Mouse (Mus musculus) ovary, postnatal 36 days (tissue): ENCODE results near the gene Opn5.

Source experiments
- DNase-seq: peaks from one replicate; pipeline ENCODE4 v3.0.0; 2022; ENCODE audit warnings: low spot score, mixed read lengths

The Opn5 gene

GRCm38 (mm10) chr17:42611295-42611694 lies at the start of gene Opn5:
Gene Opn5, minus strand, starts transcription at chr17:42611395.
- DNase-seq = no peak

DNA sequence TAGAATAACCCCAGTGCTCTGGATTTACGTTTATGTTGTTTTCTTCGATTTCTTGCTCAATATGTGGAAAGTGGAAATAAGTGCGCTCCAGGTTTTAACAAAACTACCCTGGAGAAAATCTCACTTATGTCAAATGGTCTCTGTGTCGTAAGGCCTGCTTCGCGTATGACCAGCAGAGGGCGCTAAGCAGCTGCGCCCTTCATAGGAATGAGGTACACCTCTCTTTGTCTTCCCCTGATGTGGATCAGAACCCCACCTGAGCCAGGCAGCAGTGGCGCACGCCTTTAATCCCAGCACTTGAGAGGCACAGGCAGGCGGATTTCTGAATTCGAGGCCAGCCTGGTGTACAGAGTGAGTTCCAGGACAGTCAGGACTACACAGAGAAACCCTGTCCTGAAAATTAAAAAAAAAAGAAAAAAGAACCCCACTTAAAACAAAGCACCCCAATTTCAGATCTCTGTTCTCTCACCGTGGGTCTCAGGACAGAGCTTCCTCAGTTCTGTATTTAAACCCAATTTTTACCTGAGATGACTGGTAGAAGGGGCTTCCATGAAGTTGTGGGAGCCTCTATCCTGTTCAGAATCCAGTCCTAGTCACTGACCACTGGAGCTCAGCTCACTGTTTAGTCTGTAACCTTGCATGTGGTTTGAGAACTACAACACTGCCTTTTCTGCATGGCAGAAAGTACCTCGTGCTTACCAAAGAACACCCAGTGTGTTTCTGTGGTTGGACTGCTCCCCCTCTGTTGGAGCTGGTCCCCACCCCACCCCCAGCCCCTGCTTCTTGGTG lies 47.6 kb upstream of the Opn5 start:
- peak; percentile 36 for DNase-seq

DNA sequence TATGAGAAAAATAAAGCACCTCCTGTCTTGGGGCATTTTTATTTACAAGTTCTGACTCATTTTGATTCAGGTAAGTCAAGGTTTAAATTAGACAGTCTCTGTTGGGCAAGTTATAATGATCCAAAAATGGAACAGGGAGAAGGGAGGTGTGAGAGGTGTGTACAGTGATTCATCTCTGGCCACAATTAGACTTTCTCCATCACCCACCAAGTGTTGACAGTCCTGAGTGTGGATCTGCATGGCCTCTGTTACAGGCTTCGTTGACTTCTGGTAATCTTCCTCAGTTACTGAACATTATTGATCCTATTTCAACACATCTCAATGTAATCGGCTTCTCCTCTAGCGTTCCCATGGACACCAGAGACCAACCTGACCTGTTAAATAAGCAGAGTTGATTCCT lies 32.2 kb upstream of the Opn5 start:
- no peak for DNase-seq

DNA sequence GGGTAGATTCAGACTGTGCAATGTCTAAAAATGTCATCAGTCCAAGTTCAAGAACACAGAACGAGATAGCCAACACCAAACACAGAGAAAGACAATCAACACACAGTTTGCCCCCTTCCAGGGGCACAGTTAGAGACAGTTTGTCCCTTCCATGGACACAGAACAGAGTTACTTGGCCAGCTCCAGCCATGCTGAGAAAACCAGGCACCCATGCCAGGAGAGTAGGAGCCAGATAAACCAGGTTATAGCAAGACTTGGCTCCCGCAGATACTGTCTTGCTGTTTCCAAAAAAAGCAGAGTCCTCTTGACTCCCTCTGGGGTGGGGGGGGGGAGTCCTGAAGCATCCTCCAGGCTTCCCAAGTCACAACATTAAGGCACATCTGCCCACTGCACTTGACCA lies 19.0 kb upstream of the Opn5 start:
- DNase-seq = no peak

DNA sequence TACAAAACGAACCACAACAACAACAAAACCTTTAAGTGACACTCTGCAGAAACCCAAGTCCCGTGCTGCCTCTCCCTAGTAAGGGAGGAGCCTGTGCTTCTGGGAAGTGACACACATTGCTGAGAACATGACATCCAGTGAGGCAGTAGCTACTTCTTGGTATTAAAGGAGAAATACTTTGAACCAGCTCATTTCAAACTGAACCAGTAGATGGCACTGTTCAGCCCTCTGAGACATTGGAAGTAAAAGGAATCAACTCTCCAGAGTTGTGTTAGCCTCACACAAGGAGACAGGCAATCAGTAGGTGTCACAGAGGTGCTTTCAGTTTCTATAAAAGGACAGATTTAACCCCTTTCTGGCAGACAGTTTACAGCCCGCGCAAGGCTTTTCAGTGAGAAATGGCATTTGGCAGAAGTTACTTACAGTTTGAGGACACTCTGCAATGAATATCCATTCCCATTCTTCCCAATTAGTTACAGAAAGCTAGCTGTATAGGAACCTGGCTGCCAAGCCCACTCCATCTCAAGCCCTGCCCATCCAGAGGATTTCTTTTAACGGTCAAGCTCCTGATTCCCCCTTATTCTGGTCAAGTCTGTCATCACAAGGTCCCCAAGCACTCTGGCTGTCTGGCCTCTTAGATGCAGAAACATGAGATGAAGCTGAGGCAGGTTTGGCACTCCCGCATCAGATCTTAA lies 2.0 kb upstream of the Opn5 start:
- no peak for DNase-seq

GRCm38 (mm10) chr17:42608270-42608669 lies 2.9 kb downstream of the Opn5 start:
- no peak for DNase-seq

GRCm38 (mm10) chr17:42602829-42603784 lies 8.1 kb downstream of the Opn5 start:
- DNase-seq = peak; percentile 74

DNA sequence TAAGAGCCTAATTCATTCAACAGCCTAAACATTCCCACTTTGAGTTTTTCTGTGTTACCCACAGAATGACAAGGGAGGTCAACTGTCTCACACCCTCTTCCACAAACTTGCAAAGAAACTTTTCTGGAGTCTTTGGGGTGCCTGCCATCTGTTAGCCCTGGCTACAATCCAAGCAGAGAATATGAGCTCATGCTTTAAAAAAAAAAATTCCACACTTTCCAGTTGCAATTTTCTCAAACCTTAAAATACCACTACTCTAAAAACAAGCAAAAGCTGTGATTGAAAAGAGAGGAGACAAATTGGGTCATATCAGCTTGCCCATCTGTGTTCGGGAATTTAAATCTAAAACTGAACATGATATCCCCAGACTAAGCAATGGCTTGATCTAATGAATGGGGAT lies 24.7 kb downstream of the Opn5 start:
- DNase-seq = no peak

- DNase-seq = no peak
These were observed 28.2 kb downstream of the Opn5 start for GRCm38 (mm10) chr17:42583029-42583331.

DNA sequence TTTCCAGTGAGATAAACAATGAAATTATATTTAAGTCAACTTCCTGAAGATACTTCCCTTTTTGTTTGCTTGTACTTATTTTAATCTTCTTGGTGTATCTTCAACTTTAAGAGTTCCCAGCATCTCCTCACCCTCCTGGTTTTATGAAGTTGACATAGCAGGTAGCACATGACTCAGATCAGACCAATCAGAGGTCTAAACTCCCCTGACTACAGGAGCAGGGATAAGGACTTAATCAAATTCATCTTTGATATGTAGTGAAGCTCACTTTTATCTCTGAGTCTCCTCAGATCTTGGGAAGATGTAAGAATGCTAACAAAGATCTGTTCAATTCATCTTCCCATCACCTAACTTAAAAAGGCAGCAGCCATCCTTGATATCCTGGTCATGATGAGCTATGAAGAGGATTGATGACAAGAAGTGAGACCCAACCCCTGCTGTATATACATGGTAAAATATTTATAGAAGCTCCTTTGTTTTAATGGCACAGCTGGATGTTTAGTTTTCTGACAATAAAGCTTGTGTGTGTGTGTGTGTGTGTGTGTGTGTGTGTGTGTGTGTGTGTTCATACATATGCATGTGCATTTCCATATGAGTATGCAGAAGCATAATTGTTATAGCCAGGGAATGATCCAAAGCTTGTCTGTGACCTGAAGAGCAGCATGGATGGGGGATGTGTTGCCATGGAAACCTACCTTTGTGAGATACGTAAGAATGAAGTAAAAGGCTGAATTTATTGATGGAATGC lies 28.7 kb downstream of the Opn5 start:
- DNase-seq = no peak

DNA sequence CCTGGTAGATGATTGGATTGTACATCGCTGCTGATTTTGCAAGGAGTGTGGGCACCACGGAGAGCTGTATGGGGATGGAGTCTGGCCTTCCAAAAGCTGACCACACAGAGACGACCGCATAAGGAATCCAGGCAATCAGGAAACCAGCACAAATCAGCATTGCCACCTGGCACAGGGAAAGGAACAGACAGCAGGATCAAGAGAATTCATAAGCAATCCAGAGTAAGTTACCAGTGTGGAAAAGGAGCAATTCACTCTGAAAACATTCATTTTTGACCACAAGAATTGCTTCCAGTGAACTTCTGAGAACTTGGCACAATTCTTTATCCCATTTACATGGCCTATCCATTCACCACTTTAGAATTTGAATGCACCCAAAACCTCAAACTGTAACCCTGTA lies 30.6 kb downstream of the Opn5 start:
- DNase-seq = no peak

DNA sequence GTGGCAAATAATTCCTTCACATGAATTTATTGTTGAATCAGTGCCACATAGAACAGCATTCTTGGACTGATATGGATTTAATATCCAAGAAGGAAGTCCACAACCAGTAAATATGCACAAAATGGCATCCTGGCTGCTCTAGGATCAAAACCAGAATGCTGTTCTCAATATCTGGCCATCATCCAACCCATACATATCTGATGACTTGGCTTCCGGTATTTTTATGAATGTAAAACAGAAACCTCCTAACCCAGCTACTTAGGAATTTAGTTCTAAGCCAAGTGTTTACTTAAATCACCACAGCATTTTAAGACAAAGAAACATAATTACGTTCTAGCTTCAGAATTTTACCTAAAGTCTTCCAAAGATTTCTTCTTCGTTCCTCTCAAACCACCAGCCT lies 31.0 kb downstream of the Opn5 start:
- DNase-seq = no peak

DNA sequence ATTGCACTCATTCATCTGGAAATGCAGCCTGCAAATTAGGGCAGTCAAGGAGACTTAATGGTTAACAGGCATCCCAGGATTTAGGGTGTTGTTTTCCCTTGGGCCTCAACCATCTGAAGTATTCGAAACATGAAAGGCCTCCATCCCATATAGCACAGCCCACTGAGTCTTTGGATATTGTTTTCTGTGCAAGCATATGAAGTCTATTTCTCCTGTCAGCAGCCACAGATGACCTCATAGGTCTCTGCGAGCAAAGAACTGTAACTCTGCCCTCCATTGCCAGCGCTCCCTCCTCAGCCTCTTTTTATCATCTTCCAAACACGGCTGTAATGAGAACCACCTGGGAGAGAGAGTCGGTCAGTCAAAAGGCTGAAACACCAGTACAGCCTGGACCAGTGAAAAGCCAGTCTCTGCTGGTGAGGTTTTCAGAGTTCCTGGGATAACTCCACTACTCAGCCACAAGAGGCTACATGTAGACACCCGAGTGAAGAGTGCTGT lies 34.5 kb downstream of the Opn5 start:
- DNase-seq = no peak

- no peak for DNase-seq
These were observed 37.4 kb downstream of the Opn5 start for GRCm38 (mm10) chr17:42573786-42574185.

DNA sequence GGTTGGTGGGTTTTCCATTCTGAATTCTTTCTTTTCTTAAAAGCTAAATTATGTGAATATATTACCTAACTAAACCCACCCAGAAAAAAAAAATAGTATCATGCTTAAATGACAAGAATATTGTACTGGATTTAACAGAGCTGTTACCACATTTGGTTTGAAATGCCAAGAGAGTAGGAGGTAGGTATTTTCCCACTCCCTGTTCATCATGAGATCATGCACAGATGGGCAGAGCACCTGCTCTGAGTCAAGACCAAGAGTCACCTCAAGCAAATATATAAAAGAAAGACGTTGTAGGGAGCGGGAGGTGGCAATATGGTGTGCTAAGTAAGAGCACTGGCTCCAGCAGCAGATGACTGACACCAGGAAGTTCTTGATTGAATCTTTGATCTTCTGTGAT lies 61.6 kb downstream of the Opn5 start:
- no peak for DNase-seq

DNA sequence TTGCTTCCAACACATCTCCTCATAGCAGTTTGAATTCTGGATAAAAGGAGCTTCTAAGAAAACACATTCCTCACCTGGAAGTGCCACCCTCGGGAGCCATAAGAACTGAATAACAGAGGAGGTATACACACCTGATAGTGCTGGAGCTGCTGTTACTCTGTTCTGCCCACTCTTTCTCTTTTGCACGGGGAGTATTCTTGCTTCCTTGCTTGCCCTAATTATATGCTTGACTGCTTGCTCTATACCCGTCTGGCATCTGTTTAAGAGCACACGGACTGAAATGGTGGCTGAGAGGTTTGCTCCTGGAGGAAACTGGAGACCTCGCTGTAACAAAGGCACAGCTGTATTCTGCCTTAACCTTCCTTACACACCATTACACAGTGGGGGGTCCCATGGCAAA lies 81.0 kb downstream of the Opn5 start:
- DNase-seq = no peak

- DNase-seq = no peak
These were observed 101.6 kb downstream of the Opn5 start for GRCm38 (mm10) chr17:42509356-42510262.
